In genomic region chr7:84643270-84643998, GRCm38 (mm10) we compare ENCODE assay signal across 21 mouse cellular contexts. TPM values are rescaled to one million over a fixed set of nuclear protein-coding genes. Genes with fewer than 3 reads are reported as not detected.
A peak's percentile ranks its signal among the peaks of the same experiment; 100 is the strongest.
DNase-seq lines count a peak whose midpoint lies in the region; ATAC-seq lines count a peak whose summit lies in the region.
"Had no signal": no experiment of that assay in that cellular context is flagged by ENCODE, and none has a peak within 500 bp of the region (broad histone marks: within the 10 kb centered on the region; RNA-seq: fewer than 3 reads in every experiment).

No protein-coding gene starts in this region.

- H3K27me3 ChIP-seq in liver, embryonic 12.5 days (replicated peaks) = no peaks in the 10 kb centered on the region
- H3K27me3 ChIP-seq in liver, embryonic 11.5 days (replicated peaks; ENCODE audit: control insufficient read depth, insufficient read depth, low read length) = no peaks in the 10 kb centered on the region
- no peaks in the 10 kb centered on the region for H3K27me3 ChIP-seq in intestine, embryonic 16.5 days (replicated peaks; ENCODE audit: control insufficient read depth, insufficient read depth, low read length)
- H3K27me3 ChIP-seq: CH12.LX; forebrain, embryonic 15.5 days; hindbrain, embryonic 13.5 days; Patski had no signal

- H3K36me3 ChIP-seq in liver, embryonic 12.5 days = no peaks in the 10 kb centered on the region; the same call in 1 of the 2 replicates
- no peaks in the 10 kb centered on the region for H3K36me3 ChIP-seq in liver, embryonic 11.5 days (ENCODE audit: control insufficient read depth, insufficient read depth, low read length)
- no peaks in the 10 kb centered on the region for H3K36me3 ChIP-seq in intestine, embryonic 16.5 days (ENCODE audit: control insufficient read depth, insufficient read depth, low read length)
- H3K36me3 ChIP-seq: forebrain, embryonic 15.5 days; heart, embryonic 10.5 days; hindbrain, embryonic 13.5 days had no signal

- H3K9me3 ChIP-seq in liver, embryonic 12.5 days (replicated peaks) = no peaks in the 10 kb centered on the region
- H3K9me3 ChIP-seq in liver, embryonic 11.5 days (ENCODE audit: control insufficient read depth, low read length) = no peaks in the 10 kb centered on the region
- H3K9me3 ChIP-seq in intestine, embryonic 16.5 days (ENCODE audit: control insufficient read depth, low read length) = no peaks in the 10 kb centered on the region
- H3K9me3 ChIP-seq: embryonic facial prominence, embryonic 10.5 days; forebrain, embryonic 15.5 days; heart, embryonic 10.5 days; hindbrain, embryonic 13.5 days had no signal

- H3K9ac ChIP-seq in liver, embryonic 12.5 days = no peak overlapping the region
- no peak overlapping the region for H3K9ac ChIP-seq in liver, embryonic 11.5 days (ENCODE audit: low read depth, low read length)
- H3K9ac ChIP-seq in intestine, embryonic 16.5 days (ENCODE audit: low read depth, low read length) = no peak overlapping the region
- H3K9ac ChIP-seq: forebrain, embryonic 15.5 days; hindbrain, embryonic 13.5 days had no signal

- H3K27ac ChIP-seq in liver, embryonic 12.5 days = peak overlapping the region; percentile 55; the same call in 1 of the 2 replicates
- H3K27ac ChIP-seq in liver, embryonic 11.5 days (ENCODE audit: low read depth, low read length) = no peak overlapping the region
- H3K27ac ChIP-seq in intestine, embryonic 16.5 days (ENCODE audit: low read length) = no peak overlapping the region
- H3K27ac ChIP-seq: embryonic facial prominence, embryonic 10.5 days; forebrain, embryonic 15.5 days; heart, embryonic 10.5 days; hindbrain, embryonic 13.5 days had no signal

- no peak overlapping the region for H3K4me3 ChIP-seq in liver, embryonic 12.5 days
- no peak overlapping the region for H3K4me3 ChIP-seq in liver, embryonic 11.5 days (ENCODE audit: low read depth, low read length)
- H3K4me3 ChIP-seq in intestine, embryonic 16.5 days (ENCODE audit: low read length) = no peak overlapping the region
- H3K4me3 ChIP-seq: embryonic facial prominence, embryonic 10.5 days; erythroblast, embryonic 14.5 days; forebrain, embryonic 15.5 days; heart, embryonic 10.5 days; hindbrain, embryonic 13.5 days had no signal

- DNase-seq in liver, embryonic 11.5 days (ENCODE audit: low spot score) = no peak
- no peak for DNase-seq in urinary bladder, adult 2 months (ENCODE audit: low spot score)
- no peak for DNase-seq in spleen, adult 12 weeks (ENCODE audit: low spot score)
- DNase-seq: adrenal gland, postnatal 14 days; cerebellum, adult 11-12 months; cerebellum, adult 9-11 months; gastrocnemius, postnatal 36 days; heart, adult 11 months; heart, postnatal 14 days had no signal

- peak; percentile 76 for ATAC-seq in liver, embryonic 12.5 days
- no peak; the same call in 1 of the 2 replicates for ATAC-seq in liver, embryonic 11.5 days (replicated peaks; ENCODE audit: low FRiP score)
- ATAC-seq in erythroblast, adult 5-6 weeks (replicated peaks; ENCODE audit: low FRiP score, poor library complexity, severe bottlenecking) = peak; percentile 62
- peak; percentile 75 for ATAC-seq in intestine, embryonic 16.5 days
- ATAC-seq in megakaryocyte-erythroid progenitor cell, adult 5-6 weeks (replicated peaks; ENCODE audit: low FRiP score, low TSS enrichment, poor library complexity, severe bottlenecking) = peak; percentile 57
- ATAC-seq: activated CD4-positive, CD25-positive, alpha-beta regulatory T cell, adult 4 months; forebrain, embryonic 15.5 days had no signal

- peaks cover 78% of the 10 kb centered on the region for H3K4me1 ChIP-seq in liver, embryonic 12.5 days
- H3K4me1 ChIP-seq in liver, embryonic 11.5 days (replicated peaks; ENCODE audit: control insufficient read depth, insufficient read depth, low read length) = peaks cover 4% of the 10 kb centered on the region; the same call in 1 of the 2 replicates
- H3K4me1 ChIP-seq in intestine, embryonic 16.5 days (ENCODE audit: control insufficient read depth, insufficient read depth, low read length) = no peaks in the 10 kb centered on the region
- H3K4me1 ChIP-seq: embryonic facial prominence, embryonic 10.5 days; forebrain, embryonic 15.5 days; heart, embryonic 10.5 days; hindbrain, embryonic 13.5 days had no signal

- 58% methylated on average over 6 of the region's 6 CpGs for WGBS in liver, embryonic 12.5 days (ENCODE audit: insufficient replicate concordance)
- WGBS in liver, embryonic 11.5 days = 71% methylated on average over 6 of the region's 6 CpGs
- WGBS in intestine, embryonic 16.5 days = 77% methylated on average over 6 of the region's 6 CpGs

- H3K4me2 ChIP-seq in liver, embryonic 12.5 days = peak overlapping the region; percentile 25
- H3K4me2 ChIP-seq in liver, embryonic 11.5 days = no peak overlapping the region
- H3K4me2 ChIP-seq in intestine, embryonic 16.5 days (ENCODE audit: low read depth, low read length) = no peak overlapping the region
- H3K4me2 ChIP-seq: forebrain, embryonic 15.5 days; hindbrain, embryonic 13.5 days had no signal

RNA-seq across cellular contexts. Expression of gene Fah, which starts 36.9 kb away (rescaled TPM):
- 16.5 and 17.8 TPM in 2 replicates for polyA plus RNA-seq in liver, embryonic 12.5 days (2016; fragmentation: Nextera tagmentation; extraction: Ambion mirVana)
- polyA plus RNA-seq in liver, embryonic 11.5 days (2014; fragmentation: Nextera tagmentation; extraction: Ambion mirVana) = 20.7 and 21.3 TPM in 2 replicates
- not detected in 2 replicates for total RNA-seq in erythroblast, adult 5-6 weeks (2015; ENCODE audit: low replicate concordance)
- 3.1 TPM in 1 of 2 replicates, not detected in the other for total RNA-seq in erythroblast, adult 5-6 weeks (2017; ENCODE audit: low replicate concordance)
- 17.3 and 17.7 TPM in 2 replicates for polyA plus RNA-seq in intestine, embryonic 16.5 days (2015; fragmentation: Nextera tagmentation; extraction: Ambion mirVana)
- not detected in 2 replicates for total RNA-seq in megakaryocyte-erythroid progenitor cell, adult 5-6 weeks (2014; fragmentation: Nextera tagmentation)
- total RNA-seq in megakaryocyte-erythroid progenitor cell, adult 5-6 weeks (2017) = 2.2 and 7.9 TPM in 2 replicates
- 28.7 and 36.3 TPM in 2 replicates for polyA plus RNA-seq in urinary bladder, adult 2 months (2012; rRNA removed)

RNA-seq across cellular contexts. Expression of gene Zfand6, which starts 46.3 kb away (rescaled TPM):
- 125 and 126 TPM in 2 replicates for polyA plus RNA-seq in liver, embryonic 12.5 days (2016; fragmentation: Nextera tagmentation; extraction: Ambion mirVana)
- polyA plus RNA-seq in liver, embryonic 11.5 days (2014; fragmentation: Nextera tagmentation; extraction: Ambion mirVana) = 123 and 126 TPM in 2 replicates
- total RNA-seq in erythroblast, adult 5-6 weeks (2015; ENCODE audit: low replicate concordance) = 436 and 450 TPM in 2 replicates
- 548 and 626 TPM in 2 replicates for total RNA-seq in erythroblast, adult 5-6 weeks (2017; ENCODE audit: low replicate concordance)
- 160 and 163 TPM in 2 replicates for polyA plus RNA-seq in intestine, embryonic 16.5 days (2015; fragmentation: Nextera tagmentation; extraction: Ambion mirVana)
- 43.5 and 56.6 TPM in 2 replicates for total RNA-seq in megakaryocyte-erythroid progenitor cell, adult 5-6 weeks (2014; fragmentation: Nextera tagmentation)
- total RNA-seq in megakaryocyte-erythroid progenitor cell, adult 5-6 weeks (2017) = 56.0 and 81.6 TPM in 2 replicates
- polyA plus RNA-seq in urinary bladder, adult 2 months (2012; rRNA removed) = 119 and 181 TPM in 2 replicates
